Mouse (Mus musculus): ENCODE measurements around the gene Cend1. TPM values are rescaled to one million over a fixed set of nuclear protein-coding genes. Genes with fewer than 3 reads are reported as not detected.

Gene Cend1
- polyA plus RNA-seq, 1 experiment from 2014 or later, result not detected

GRCm38 (mm10) chr7:141441460-141441859 lies 12.2 kb upstream of the Cend1 start:
- no peak overlapping the region; the same call in 1 of the 2 replicates for H3K9ac ChIP-seq
- peak overlapping the region; percentile 94 for H3K4me2 ChIP-seq
- peak overlapping the region; percentile 68; the same call in 1 of the 2 replicates for H3K4me3 ChIP-seq (replicated peaks)
- peaks cover 75% of the 10 kb centered on the region for H3K4me1 ChIP-seq (replicated peaks)
- H3K9me3 ChIP-seq (replicated peaks), result no peaks in the 10 kb centered on the region
- no peak for ATAC-seq (ENCODE audit: insufficient read depth)
- H3K36me3 ChIP-seq (replicated peaks), result peaks cover 47% of the 10 kb centered on the region
- WGBS (ENCODE audit: insufficient replicate concordance), result 86% methylated on average over 9 of the region's 9 CpGs
- H3K27ac ChIP-seq (replicated peaks), result no peak overlapping the region
- no peaks in the 10 kb centered on the region for H3K27me3 ChIP-seq

DNA sequence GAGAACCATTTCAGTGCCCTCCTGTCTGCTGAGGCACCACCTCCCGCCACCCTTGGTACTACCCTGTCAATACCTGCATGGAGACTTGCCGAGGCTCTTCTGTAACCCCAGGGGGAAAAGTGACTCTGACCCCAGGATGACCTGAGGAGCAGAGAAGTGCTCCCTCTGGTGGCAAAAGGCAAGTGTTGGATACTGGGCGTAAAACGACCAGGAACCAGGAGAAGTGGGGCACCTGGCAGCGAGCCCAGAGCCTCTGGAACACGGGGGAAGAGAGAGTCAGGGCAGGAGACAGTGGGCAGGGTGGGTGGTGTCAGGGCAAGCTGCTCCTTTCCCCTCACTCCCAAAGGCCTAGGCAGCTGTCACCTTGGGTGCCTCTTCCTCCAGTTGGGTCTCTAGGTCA lies 11.3 kb upstream of the Cend1 start:
- H3K4me2 ChIP-seq, result no peak overlapping the region
- H3K4me3 ChIP-seq (replicated peaks), result no peak overlapping the region
- no peak overlapping the region for H3K9ac ChIP-seq
- H3K9me3 ChIP-seq (replicated peaks), result no peaks in the 10 kb centered on the region
- peaks cover 78% of the 10 kb centered on the region for H3K4me1 ChIP-seq (replicated peaks)
- no peak overlapping the region for H3K27ac ChIP-seq (replicated peaks)
- H3K27me3 ChIP-seq, result no peaks in the 10 kb centered on the region
- peaks cover 47% of the 10 kb centered on the region for H3K36me3 ChIP-seq (replicated peaks)
- ATAC-seq (ENCODE audit: insufficient read depth), result no peak
- WGBS (ENCODE audit: insufficient replicate concordance), result 33% methylated on average over 6 of the region's 6 CpGs

- ATAC-seq (ENCODE audit: insufficient read depth), result no peak
- 94% methylated on average over 11 of the region's 11 CpGs for WGBS (ENCODE audit: insufficient replicate concordance)
- Histone ChIP-seq H3K9ac (no peak overlapping the region), H3K9me3 (replicated peaks) (no peaks in the 10 kb centered on the region), H3K27ac (replicated peaks) (no peak overlapping the region; the same call in 1 of the 2 replicates), H3K36me3 (replicated peaks) (peaks cover 47% of the 10 kb centered on the region), H3K4me1 (replicated peaks) (peaks cover 84% of the 10 kb centered on the region), H3K4me3 (replicated peaks) (no peak overlapping the region), H3K4me2 (no peak overlapping the region), H3K27me3 (no peaks in the 10 kb centered on the region)
Observed at GRCm38 (mm10) chr7:141439811-141440210, 10.5 kb upstream of the Cend1 start.

- H3K4me3 ChIP-seq (replicated peaks), result no peak overlapping the region
- H3K27ac ChIP-seq (replicated peaks), result no peak overlapping the region
- 90% methylated on average over 10 of the region's 10 CpGs for WGBS (ENCODE audit: insufficient replicate concordance)
- no peaks in the 10 kb centered on the region for H3K9me3 ChIP-seq (replicated peaks)
- ATAC-seq (ENCODE audit: insufficient read depth), result no peak
- H3K27me3 ChIP-seq, result no peaks in the 10 kb centered on the region
- peaks cover 47% of the 10 kb centered on the region for H3K36me3 ChIP-seq (replicated peaks)
- no peak overlapping the region for H3K4me2 ChIP-seq
- H3K9ac ChIP-seq, result no peak overlapping the region
- H3K4me1 ChIP-seq (replicated peaks), result peaks cover 84% of the 10 kb centered on the region
Observed at GRCm38 (mm10) chr7:141439140-141439679, 9.9 kb upstream of the Cend1 start.

- Histone ChIP-seq H3K4me2 (no peak overlapping the region), H3K36me3 (replicated peaks) (peaks cover 53% of the 10 kb centered on the region), H3K27ac (replicated peaks) (0 out of 2 replicates have a peak overlapping the region, but pooled peaks have one; percentile 63), H3K4me3 (replicated peaks) (no peak overlapping the region), H3K27me3 (no peaks in the 10 kb centered on the region), H3K9ac (peak overlapping the region; percentile 69; the same call in 1 of the 2 replicates), H3K4me1 (replicated peaks) (peaks cover 84% of the 10 kb centered on the region), H3K9me3 (replicated peaks) (no peaks in the 10 kb centered on the region)
- ATAC-seq (ENCODE audit: insufficient read depth), result no peak
- 81% methylated on average over 12 of the region's 12 CpGs for WGBS (ENCODE audit: insufficient replicate concordance)
Observed at GRCm38 (mm10) chr7:141438201-141438968, 9.1 kb upstream of the Cend1 start.

DNA sequence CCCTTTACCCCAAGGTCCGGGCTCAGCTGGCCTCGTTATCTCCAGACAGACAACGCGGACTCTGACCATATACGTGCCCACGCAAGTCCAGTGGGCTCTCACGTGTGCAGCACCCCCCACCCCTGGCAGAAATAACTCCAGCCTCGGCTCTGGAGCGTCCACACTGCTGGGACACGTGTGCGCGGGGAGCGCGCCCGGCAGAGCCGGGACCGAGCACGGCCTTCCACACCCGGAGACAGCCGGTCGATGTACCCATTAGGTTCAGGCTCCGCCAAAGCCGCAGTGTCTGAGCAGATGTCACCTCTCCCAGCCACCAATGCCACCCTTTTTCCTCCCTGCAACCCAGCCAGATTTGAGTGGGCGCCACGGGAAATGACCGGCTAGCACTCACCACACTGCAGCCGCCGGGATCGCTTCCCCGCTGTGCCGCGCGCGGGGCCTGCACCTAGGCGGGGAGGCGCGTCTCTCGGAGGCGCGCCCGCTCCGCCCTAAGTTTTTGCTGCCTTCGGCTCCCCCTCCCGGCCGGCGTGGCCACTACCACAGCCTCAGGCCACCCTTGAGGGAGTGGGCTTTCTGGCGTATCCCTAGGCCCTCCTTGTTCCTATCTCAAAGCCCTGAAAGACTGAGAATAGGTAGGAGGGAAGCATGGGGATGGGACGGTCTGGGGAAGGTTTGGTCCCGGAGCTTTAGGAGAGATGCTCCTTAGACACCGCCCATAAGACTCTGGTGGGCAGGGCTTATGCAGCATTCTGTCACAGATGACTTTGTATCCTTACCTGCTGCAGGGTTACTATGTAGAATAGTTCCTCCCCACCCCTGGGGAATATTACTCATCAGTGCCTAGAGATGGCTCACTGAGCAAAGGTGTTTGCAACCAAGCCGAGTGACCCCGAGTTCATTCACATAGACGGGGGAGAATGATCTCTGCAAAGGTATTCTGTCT lies 8.2 kb upstream of the Cend1 start, which contains the start of gene Slc25a22:
Slc25a22 (minus strand) TSS at position 715 of the 943 bp plus-strand sequence.
- H3K4me1 ChIP-seq (replicated peaks), result peaks cover 83% of the 10 kb centered on the region
- H3K36me3 ChIP-seq (replicated peaks), result peaks cover 61% of the 10 kb centered on the region
- no peaks in the 10 kb centered on the region for H3K9me3 ChIP-seq (replicated peaks)
- H3K9ac ChIP-seq, result peak within 1 kb of the TSS; percentile 69
- H3K27me3 ChIP-seq, result no peaks in the 10 kb centered on the region
- WGBS (ENCODE audit: insufficient replicate concordance), result 7% methylated on average over 53 of the region's 53 CpGs
- peak; percentile 73 for ATAC-seq (ENCODE audit: insufficient read depth)
- H3K4me2 ChIP-seq, result peak within 1 kb of the TSS; percentile 97
- peak within 1 kb of the TSS; percentile 63 for H3K27ac ChIP-seq (replicated peaks)
- H3K4me3 ChIP-seq (replicated peaks), result peak within 1 kb of the TSS; percentile 68

GRCm38 (mm10) chr7:141436523-141436892 lies 7.2 kb upstream of the Cend1 start:
- H3K9ac ChIP-seq, result peak overlapping the region; percentile 69
- WGBS (ENCODE audit: insufficient replicate concordance), result 33% methylated on average over 2 of the region's 2 CpGs
- H3K4me3 ChIP-seq (replicated peaks), result peak overlapping the region; percentile 68
- ATAC-seq (ENCODE audit: insufficient read depth), result no peak
- peak overlapping the region; percentile 97 for H3K4me2 ChIP-seq
- peak overlapping the region; percentile 63 for H3K27ac ChIP-seq (replicated peaks)
- H3K36me3 ChIP-seq (replicated peaks), result peaks cover 62% of the 10 kb centered on the region
- no peaks in the 10 kb centered on the region for H3K9me3 ChIP-seq (replicated peaks)
- H3K27me3 ChIP-seq, result no peaks in the 10 kb centered on the region
- H3K4me1 ChIP-seq (replicated peaks), result peaks cover 77% of the 10 kb centered on the region

- H3K36me3 ChIP-seq (replicated peaks), result peaks cover 62% of the 10 kb centered on the region
- H3K4me3 ChIP-seq (replicated peaks), result peak overlapping the region; percentile 50
- H3K9me3 ChIP-seq (replicated peaks), result no peaks in the 10 kb centered on the region
- H3K27ac ChIP-seq (replicated peaks), result peak overlapping the region; percentile 63
- no peak for ATAC-seq (ENCODE audit: insufficient read depth)
- peak overlapping the region; percentile 97 for H3K4me2 ChIP-seq
- no peaks in the 10 kb centered on the region for H3K27me3 ChIP-seq
- H3K4me1 ChIP-seq (replicated peaks), result peaks cover 72% of the 10 kb centered on the region
- 0 out of 2 replicates have a peak overlapping the region, but pooled peaks have one; percentile 19 for H3K9ac ChIP-seq
- WGBS (ENCODE audit: insufficient replicate concordance), result 72% methylated on average over 9 of the region's 9 CpGs
Observed at GRCm38 (mm10) chr7:141435856-141436522, 6.7 kb upstream of the Cend1 start.

DNA sequence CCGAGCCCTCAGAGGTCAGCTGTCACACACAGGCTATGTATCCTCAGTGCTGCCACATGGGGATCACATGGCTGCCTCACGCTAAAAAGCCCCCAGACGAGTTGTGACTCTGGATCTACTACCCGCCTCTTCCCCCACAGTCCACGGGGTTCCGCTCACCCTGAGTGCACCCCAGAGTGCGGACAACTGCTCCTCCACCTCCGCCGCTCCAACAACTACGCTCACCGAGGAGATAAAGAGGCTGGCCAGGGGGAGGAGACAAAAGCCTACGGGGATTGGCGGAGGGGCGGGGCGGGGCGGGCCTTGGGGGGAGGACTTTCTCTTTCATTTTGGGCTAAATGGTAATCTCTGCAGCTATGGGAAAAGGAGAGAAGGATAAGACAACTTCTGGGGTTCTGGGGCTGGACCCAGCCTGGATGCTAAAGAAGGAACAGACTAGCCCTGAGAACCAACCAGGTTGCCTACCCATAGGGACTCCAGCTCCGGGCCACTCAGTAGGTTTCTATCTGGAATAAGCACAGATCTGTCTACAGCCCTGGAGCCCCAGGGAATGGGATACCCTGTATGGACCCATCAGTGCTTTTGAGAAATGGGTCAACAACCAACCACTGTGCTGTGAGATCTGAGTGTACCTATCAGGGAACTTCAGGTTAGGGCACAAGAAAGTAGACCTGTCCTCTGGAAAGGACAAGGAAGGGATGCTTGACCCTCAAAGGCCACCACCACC lies 6.0 kb upstream of the Cend1 start:
- H3K27ac ChIP-seq (replicated peaks), result peak overlapping the region; percentile 63
- H3K27me3 ChIP-seq, result no peaks in the 10 kb centered on the region
- H3K4me2 ChIP-seq, result peak overlapping the region; percentile 97
- peak; percentile 47 for ATAC-seq (ENCODE audit: insufficient read depth)
- peak overlapping the region; percentile 60 for H3K9ac ChIP-seq
- WGBS (ENCODE audit: insufficient replicate concordance), result 4% methylated on average over 17 of the region's 17 CpGs
- H3K4me3 ChIP-seq (replicated peaks), result peak overlapping the region; percentile 50
- peaks cover 65% of the 10 kb centered on the region for H3K4me1 ChIP-seq (replicated peaks)
- H3K9me3 ChIP-seq (replicated peaks), result no peaks in the 10 kb centered on the region
- H3K36me3 ChIP-seq (replicated peaks), result peaks cover 56% of the 10 kb centered on the region

- no peak for ATAC-seq (ENCODE audit: insufficient read depth)
- peak overlapping the region; percentile 97 for H3K4me2 ChIP-seq
- peaks cover 48% of the 10 kb centered on the region for H3K36me3 ChIP-seq (replicated peaks)
- H3K27ac ChIP-seq (replicated peaks), result peak overlapping the region; percentile 63
- no peaks in the 10 kb centered on the region for H3K27me3 ChIP-seq
- H3K9ac ChIP-seq, result peak overlapping the region; percentile 60; the same call in 1 of the 2 replicates
- peak overlapping the region; percentile 50 for H3K4me3 ChIP-seq (replicated peaks)
- WGBS (ENCODE audit: insufficient replicate concordance), result 35% methylated on average over 8 of the region's 8 CpGs
- no peaks in the 10 kb centered on the region for H3K9me3 ChIP-seq (replicated peaks)
- peaks cover 72% of the 10 kb centered on the region for H3K4me1 ChIP-seq (replicated peaks)
Observed at GRCm38 (mm10) chr7:141434464-141434863, 5.2 kb upstream of the Cend1 start.
